Mouse (Mus musculus): Measurements from ENCODE around the gene Kdelr3. TPM values are rescaled to one million over a fixed set of nuclear protein-coding genes. Genes with fewer than 3 reads are reported as not detected.

Gene Kdelr3
- polyA plus RNA-seq, 1 experiment from 2014 or later, result 72.1 TPM

GRCm38 (mm10) chr15:79543968-79544367, 27.8 kb downstream of the Kdelr3 start:
- peaks cover 57% of the 10 kb centered on the region for H3K36me3 ChIP-seq
- no peaks in the 10 kb centered on the region for H3K9me3 ChIP-seq
- peak overlapping the region; percentile 80 for H3K4me2 ChIP-seq
- 88% methylated on average over 3 of the region's 3 CpGs for WGBS
- H3K27me3 ChIP-seq (replicated peaks), result peaks cover 3% of the 10 kb centered on the region; the same call in 1 of the 2 replicates
- H3K4me1 ChIP-seq, result peaks cover 43% of the 10 kb centered on the region
- no peak overlapping the region for H3K27ac ChIP-seq (replicated peaks)
- H3K9ac ChIP-seq, result peak overlapping the region; percentile 34
- peak overlapping the region; percentile 78 for H3K4me3 ChIP-seq
- ATAC-seq (ENCODE audit: extremely low read depth, insufficient number of reproducible peaks, low FRiP score, low TSS enrichment), result no peak

GRCm38 (mm10) chr15:79545496-79545895, 29.3 kb downstream of the Kdelr3 start:
- Histone ChIP-seq H3K4me1 (peaks cover 38% of the 10 kb centered on the region), H3K9ac (peak overlapping the region; percentile 98), H3K36me3 (peaks cover 42% of the 10 kb centered on the region), H3K27ac (replicated peaks) (peak overlapping the region; percentile 99), H3K4me3 (peak overlapping the region; percentile 78), H3K9me3 (no peaks in the 10 kb centered on the region), H3K4me2 (peak overlapping the region; percentile 80), H3K27me3 (replicated peaks) (peaks cover 13% of the 10 kb centered on the region)
- ATAC-seq (ENCODE audit: extremely low read depth, insufficient number of reproducible peaks, low FRiP score, low TSS enrichment), result no peak
- WGBS, result 4% methylated on average over 3 of the region's 3 CpGs

- peaks cover 16% of the 10 kb centered on the region for H3K27me3 ChIP-seq (replicated peaks)
- peak overlapping the region; percentile 99 for H3K27ac ChIP-seq (replicated peaks)
- H3K9ac ChIP-seq, result peak overlapping the region; percentile 98
- peaks cover 37% of the 10 kb centered on the region for H3K36me3 ChIP-seq
- peak overlapping the region; percentile 80 for H3K4me2 ChIP-seq
- no peaks in the 10 kb centered on the region for H3K9me3 ChIP-seq
- peak; percentile 70 for ATAC-seq (ENCODE audit: extremely low read depth, insufficient number of reproducible peaks, low FRiP score, low TSS enrichment)
- WGBS, result 0% methylated on average over 52 of the region's 52 CpGs
- H3K4me1 ChIP-seq, result peaks cover 35% of the 10 kb centered on the region
- peak overlapping the region; percentile 78 for H3K4me3 ChIP-seq
Observed at GRCm38 (mm10) chr15:79545921-79546399, 29.7 kb downstream of the Kdelr3 start.

GRCm38 (mm10) chr15:79546410-79547288, 30.4 kb downstream of the Kdelr3 start, which contains the start of gene Ddx17:
Gene Ddx17, minus strand, starts transcription at chr15:79546741.
- H3K36me3 ChIP-seq, result peaks cover 31% of the 10 kb centered on the region
- peaks cover 31% of the 10 kb centered on the region for H3K4me1 ChIP-seq
- peak within 1 kb of the TSS; percentile 98 for H3K9ac ChIP-seq
- peak within 1 kb of the TSS; percentile 99 for H3K27ac ChIP-seq (replicated peaks)
- 2% methylated on average over 84 of the region's 84 CpGs for WGBS
- peak; percentile 96 for ATAC-seq (ENCODE audit: extremely low read depth, insufficient number of reproducible peaks, low FRiP score, low TSS enrichment)
- peak within 1 kb of the TSS; percentile 80 for H3K4me2 ChIP-seq
- peaks cover 19% of the 10 kb centered on the region for H3K27me3 ChIP-seq (replicated peaks)
- no peaks in the 10 kb centered on the region for H3K9me3 ChIP-seq
- peak within 1 kb of the TSS; percentile 78 for H3K4me3 ChIP-seq

GRCm38 (mm10) chr15:79547289-79547820, 31.1 kb downstream of the Kdelr3 start:
- no peak for ATAC-seq (ENCODE audit: extremely low read depth, insufficient number of reproducible peaks, low FRiP score, low TSS enrichment)
- Histone ChIP-seq H3K4me1 (peaks cover 26% of the 10 kb centered on the region), H3K27me3 (replicated peaks) (peaks cover 22% of the 10 kb centered on the region)

GRCm38 (mm10) chr15:79548226-79548625, 32.0 kb downstream of the Kdelr3 start:
- Histone ChIP-seq H3K4me3 (no peak overlapping the region), H3K9ac (no peak overlapping the region), H3K36me3 (peaks cover 15% of the 10 kb centered on the region), H3K4me1 (peaks cover 22% of the 10 kb centered on the region), H3K27ac (replicated peaks) (no peak overlapping the region), H3K4me2 (no peak overlapping the region), H3K9me3 (no peaks in the 10 kb centered on the region), H3K27me3 (replicated peaks) (peaks cover 26% of the 10 kb centered on the region)
- WGBS, result 95% methylated on average over 2 of the region's 2 CpGs
- ATAC-seq (ENCODE audit: extremely low read depth, insufficient number of reproducible peaks, low FRiP score, low TSS enrichment), result no peak

More at GRCm38 (mm10) chr15:79547289-79547820, 31.1 kb downstream of the Kdelr3 start:
- H3K36me3 ChIP-seq, result peaks cover 24% of the 10 kb centered on the region
- peak overlapping the region; percentile 80 for H3K4me2 ChIP-seq
- WGBS, result 75% methylated on average over 17 of the region's 17 CpGs
- peak overlapping the region; percentile 78 for H3K4me3 ChIP-seq
- H3K9ac ChIP-seq, result peak overlapping the region; percentile 78
- peak overlapping the region; percentile 95 for H3K27ac ChIP-seq (replicated peaks)
- H3K9me3 ChIP-seq, result no peaks in the 10 kb centered on the region

- H3K4me2 ChIP-seq, result no peak overlapping the region
- peaks cover 32% of the 10 kb centered on the region for H3K27me3 ChIP-seq (replicated peaks)
- no peak overlapping the region for H3K9ac ChIP-seq
- H3K36me3 ChIP-seq, result no peaks in the 10 kb centered on the region
- H3K4me1 ChIP-seq, result no peaks in the 10 kb centered on the region
- no peaks in the 10 kb centered on the region for H3K9me3 ChIP-seq
- H3K27ac ChIP-seq (replicated peaks), result no peak overlapping the region
- H3K4me3 ChIP-seq, result no peak overlapping the region
- no peak for ATAC-seq (ENCODE audit: extremely low read depth, insufficient number of reproducible peaks, low FRiP score, low TSS enrichment)
- WGBS, result 63% methylated on average over 5 of the region's 5 CpGs
Observed at GRCm38 (mm10) chr15:79552566-79552965, 36.4 kb downstream of the Kdelr3 start.

DNA sequence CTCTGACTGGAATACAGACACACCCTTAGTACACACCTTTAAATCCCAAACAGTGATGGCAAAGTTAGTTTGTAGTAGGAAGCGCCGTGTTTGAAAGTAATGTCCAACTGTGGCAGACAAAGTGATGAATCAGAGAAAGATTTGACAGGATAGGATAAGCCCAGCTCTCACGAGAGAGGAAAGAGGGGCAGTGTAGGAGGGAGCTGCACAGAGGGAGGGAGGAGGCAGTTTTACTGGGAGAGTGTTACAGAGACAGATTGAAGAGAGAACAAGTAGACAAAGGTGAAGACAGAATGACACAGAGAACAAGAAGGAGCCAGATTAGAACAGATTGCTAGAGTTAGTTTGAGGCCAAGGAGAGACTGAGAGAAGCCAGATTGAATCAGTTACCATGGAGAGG, 43.4 kb downstream of the Kdelr3 start:
- Histone ChIP-seq H3K9ac (no peak overlapping the region), H3K4me3 (no peak overlapping the region), H3K9me3 (no peaks in the 10 kb centered on the region), H3K4me1 (peaks cover 16% of the 10 kb centered on the region), H3K36me3 (no peaks in the 10 kb centered on the region), H3K27me3 (replicated peaks) (no peaks in the 10 kb centered on the region), H3K27ac (replicated peaks) (no peak overlapping the region), H3K4me2 (no peak overlapping the region)
- 53% methylated on average over 3 of the region's 3 CpGs for WGBS
- ATAC-seq (ENCODE audit: extremely low read depth, insufficient number of reproducible peaks, low FRiP score, low TSS enrichment), result no peak

DNA sequence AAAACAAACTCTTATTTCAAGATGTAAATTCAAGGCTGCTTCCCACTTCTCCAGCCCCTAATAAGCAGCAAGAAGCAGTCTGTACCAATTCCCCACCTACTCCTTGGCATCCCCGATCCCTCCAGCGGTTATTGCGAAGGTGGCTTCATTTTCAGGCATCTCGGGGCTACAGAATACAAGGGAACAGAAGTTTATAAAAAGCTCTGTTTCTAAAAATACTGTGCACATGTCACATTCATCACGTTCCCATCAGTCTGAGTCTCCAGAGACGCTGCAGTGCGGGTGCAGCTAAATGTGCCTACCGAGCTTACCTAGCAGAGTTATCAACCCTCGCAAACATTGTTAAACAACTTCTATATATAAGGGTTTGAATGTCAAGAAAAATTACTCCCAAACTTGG, 46.2 kb downstream of the Kdelr3 start:
- no peak for ATAC-seq (ENCODE audit: extremely low read depth, insufficient number of reproducible peaks, low FRiP score, low TSS enrichment)
- peak overlapping the region; percentile 42 for H3K4me2 ChIP-seq
- no peaks in the 10 kb centered on the region for H3K9me3 ChIP-seq
- H3K27ac ChIP-seq (replicated peaks), result peak overlapping the region; percentile 46
- no peaks in the 10 kb centered on the region for H3K36me3 ChIP-seq
- peaks cover 16% of the 10 kb centered on the region for H3K4me1 ChIP-seq
- no peak overlapping the region for H3K4me3 ChIP-seq
- no peaks in the 10 kb centered on the region for H3K27me3 ChIP-seq (replicated peaks)
- 50% methylated on average over 9 of the region's 9 CpGs for WGBS
- no peak overlapping the region for H3K9ac ChIP-seq

DNA sequence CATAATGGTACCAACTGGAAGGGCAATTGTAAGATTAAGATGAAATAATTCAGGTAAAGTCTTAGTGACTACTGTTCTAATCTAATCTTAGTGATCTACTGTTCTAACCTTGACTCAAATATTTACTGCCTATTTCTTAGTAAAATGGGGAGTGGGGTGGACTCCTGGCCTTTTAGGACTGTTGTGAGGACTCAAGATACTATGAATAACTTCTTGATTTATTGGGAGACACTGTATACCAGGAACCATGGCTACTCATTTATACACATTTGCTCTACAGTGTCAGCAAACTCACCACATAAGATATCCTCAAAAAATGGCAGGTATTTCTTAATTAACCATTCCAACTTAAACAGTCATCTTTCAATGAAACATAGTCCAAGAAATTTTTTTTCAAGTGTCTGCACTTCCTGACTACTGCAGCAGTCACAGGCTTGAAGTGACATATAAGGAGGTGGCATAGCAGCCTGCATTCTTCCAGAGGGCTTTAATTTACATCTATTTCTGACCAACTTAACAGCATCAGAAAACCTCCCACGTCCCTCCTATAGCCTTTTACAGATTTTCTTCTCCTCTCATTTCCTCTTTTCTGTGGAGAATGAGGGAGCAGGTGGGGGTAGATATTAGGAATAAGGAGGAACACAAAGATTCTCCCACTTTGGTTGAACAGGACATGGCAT, 59.5 kb downstream of the Kdelr3 start:
- no peak for ATAC-seq (ENCODE audit: extremely low read depth, insufficient number of reproducible peaks, low FRiP score, low TSS enrichment)
- no peak overlapping the region for H3K4me3 ChIP-seq
- H3K9me3 ChIP-seq, result no peaks in the 10 kb centered on the region
- WGBS, result 31% methylated on average over 1 of the region's 1 CpGs
- H3K9ac ChIP-seq, result no peak overlapping the region
- no peak overlapping the region for H3K27ac ChIP-seq (replicated peaks)
- H3K4me1 ChIP-seq, result no peaks in the 10 kb centered on the region
- no peaks in the 10 kb centered on the region for H3K36me3 ChIP-seq
- H3K27me3 ChIP-seq (replicated peaks), result no peaks in the 10 kb centered on the region
- no peak overlapping the region for H3K4me2 ChIP-seq

DNA sequence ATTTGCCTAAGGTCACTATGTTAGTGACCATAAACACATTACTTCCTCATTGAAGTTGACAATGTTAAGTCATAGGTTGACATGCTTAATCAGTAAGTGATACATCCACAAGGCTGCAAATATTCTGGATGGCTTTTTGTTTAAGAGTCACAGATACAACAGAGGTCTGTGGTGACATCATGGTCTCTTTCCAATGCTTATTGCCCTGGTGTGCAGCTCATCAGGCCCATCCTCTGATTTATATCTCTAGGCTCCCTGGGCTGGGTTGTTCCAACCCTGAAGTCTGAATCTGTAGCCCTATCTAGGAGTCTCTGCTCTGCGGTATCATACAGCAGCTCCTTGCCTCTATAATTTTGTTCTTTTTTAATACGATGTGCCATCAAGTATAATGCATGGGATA, 60.7 kb downstream of the Kdelr3 start:
- Histone ChIP-seq H3K27me3 (replicated peaks) (no peaks in the 10 kb centered on the region), H3K27ac (replicated peaks) (no peak overlapping the region), H3K4me2 (no peak overlapping the region), H3K9ac (no peak overlapping the region), H3K4me1 (no peaks in the 10 kb centered on the region), H3K9me3 (no peaks in the 10 kb centered on the region), H3K36me3 (no peaks in the 10 kb centered on the region), H3K4me3 (no peak overlapping the region)
- ATAC-seq (ENCODE audit: extremely low read depth, insufficient number of reproducible peaks, low FRiP score, low TSS enrichment), result no peak
- 72% methylated on average over 2 of the region's 2 CpGs for WGBS
